Mouse (Mus musculus) embryonic facial prominence, embryonic 13.5 days (tissue): ENCODE results near the gene 0610037L13Rik. TPM values are rescaled to one million over a fixed set of nuclear protein-coding genes. Genes with fewer than 3 reads are reported as not detected.

Source experiments
- ATAC-seq: fragments of 200-750 bp; cut with Nextera tagmentation; 2 replicates; pipeline ENCODE4 v1.8.0; 2017; ENCODE audit warnings: low read depth; ENCODE audit not compliant: insufficient number of reproducible peaks, insufficient read depth, low FRiP score, low TSS enrichment
- H3K27ac ChIP-seq: fragments of 300-500 bp; sonication (generic); 2 replicates; pipeline ENCODE4 v1.5.1; 2015; ENCODE audit warnings: moderate library complexity, mild to moderate bottlenecking, inconsistent platforms
- H3K27me3 ChIP-seq: fragments of 300-500 bp; sonication (generic); 2 replicates; pipeline ENCODE4 v1.6.1; 2015; ENCODE audit warnings: mild to moderate bottlenecking, inconsistent platforms
- H3K36me3 ChIP-seq: fragments of 300-500 bp; sonication (generic); 2 replicates; pipeline ENCODE4 v1.6.1; 2015; ENCODE audit warnings: mild to moderate bottlenecking, inconsistent platforms
- H3K4me1 ChIP-seq: fragments of 300-500 bp; sonication (generic); 2 replicates; pipeline ENCODE4 v1.6.1; 2015; ENCODE audit warnings: inconsistent platforms
- H3K4me2 ChIP-seq: fragments of 300-500 bp; sonication (generic); 2 replicates; pipeline ENCODE4 v1.6.1; 2015; ENCODE audit warnings: moderate library complexity, mild to moderate bottlenecking, inconsistent platforms
- H3K4me3 ChIP-seq: fragments of 300-500 bp; sonication (generic); 2 replicates; pipeline ENCODE4 v1.5.1; 2015; ENCODE audit warnings: mild to moderate bottlenecking, inconsistent platforms
- H3K9ac ChIP-seq: fragments of 300-500 bp; sonication (generic); 2 replicates; pipeline ENCODE4 v1.6.1; 2015; ENCODE audit warnings: mild to moderate bottlenecking, inconsistent platforms
- H3K9me3 ChIP-seq: fragments of 300-500 bp; sonication (generic); 2 replicates; pipeline ENCODE4 v1.6.1; 2016; ENCODE audit warnings: inconsistent platforms
- WGBS: fragments of 180-500 bp; shearing (Covaris S2); methylation state at CpG from one replicate; pipeline ENCODE4 v1.1.7; 2015; ENCODE audit warnings: mixed read lengths; 5-methylcytosine and 5-hydroxymethylcytosine counted together
- polyA plus RNA-seq: library from polyadenylated mRNA; unstranded; fragments of >200 nt; fragmentation: Nextera tagmentation; extraction: Ambion mirVana; gene quantifications from 2 replicates; pipeline ENCODE4 v1.2.1, GENCODE M21; 2015

0610037L13Rik gene
- polyA plus RNA-seq, 1 experiment from 2014 or later: 140 TPM

GRCm38 (mm10) chr4:107942741-107943140, 53.1 kb downstream of the 0610037L13Rik start:
- Histone ChIP-seq H3K36me3 (no peaks in the 10 kb centered on the region), H3K4me3 (no peak overlapping the region), H3K27ac (no peak overlapping the region), H3K27me3 (no peaks in the 10 kb centered on the region), H3K9me3 (no peaks in the 10 kb centered on the region), H3K4me2 (no peak overlapping the region), H3K4me1 (peaks cover 2% of the 10 kb centered on the region; the same call in 1 of the 2 replicates), H3K9ac (no peak overlapping the region)
- 88% methylated on average over 7 of the region's 7 CpGs for WGBS
- no peak for ATAC-seq

GRCm38 (mm10) chr4:107944141-107944540, 54.5 kb downstream of the 0610037L13Rik start:
- 82% methylated on average over 2 of the region's 2 CpGs for WGBS
- Histone ChIP-seq H3K9me3 (no peaks in the 10 kb centered on the region), H3K27ac (no peak overlapping the region), H3K36me3 (no peaks in the 10 kb centered on the region), H3K4me2 (no peak overlapping the region), H3K27me3 (no peaks in the 10 kb centered on the region), H3K9ac (no peak overlapping the region), H3K4me1 (no peaks in the 10 kb centered on the region), H3K4me3 (no peak overlapping the region)
- ATAC-seq: no peak

Other genes with a start within 250 kb of the 0610037L13Rik start
- gene Dmrtb1, start 205.6 kb upstream of the 0610037L13Rik start, polyA plus RNA-seq: 0.37 and 1.0 TPM in 2 replicates
- 4.0 and 4.1 TPM in 2 replicates for gene Lrp8, start 87.6 kb upstream of the 0610037L13Rik start, polyA plus RNA-seq
- gene Magoh, start 10.1 kb upstream of the 0610037L13Rik start, polyA plus RNA-seq: 214 and 216 TPM in 2 replicates
- 24.2 and 26.5 TPM in 2 replicates for gene Cpt2, start 33.8 kb downstream of the 0610037L13Rik start, polyA plus RNA-seq
- gene Slc1a7, start 78.5 kb downstream of the 0610037L13Rik start, polyA plus RNA-seq: not detected in 2 replicates
- gene Podn, start 206.6 kb downstream of the 0610037L13Rik start, polyA plus RNA-seq: 0.90 and 1.4 TPM in 2 replicates